Mouse (Mus musculus) layer of hippocampus, postnatal 25 days (tissue): ENCODE data around the gene Vdac1. TPM values are rescaled to one million over a fixed set of nuclear protein-coding genes. Genes with fewer than 3 reads are reported as not detected.
"Not testable (repeated sequence)": the region's sequence is repeated elsewhere in the genome, so short reads cannot be mapped to it uniquely, and the experiment has no call there.

ENCODE experiments used
- DNase-seq, 2 experiments: peaks; one replicate each; pipeline ENCODE4 v3.0.0; 2022; ENCODE audit warnings: mixed read lengths in 2 of 2, low spot score in 1 of 2; ENCODE audit errors: extremely low spot score in 1 of 2
- total RNA-seq, 2 experiments: library from RNA; stranded (reverse); gene quantifications; 2 replicates each; pipeline ENCODE4 v1.2.3; 2021

The Vdac1 gene
- total RNA-seq, 2 experiments from 2014 or later: 529 to 579 TPM

- DNase-seq: no peak
These were observed 18.4 kb upstream of the Vdac1 start for GRCm38 (mm10) chr11:52342296-52342695.

GRCm38 (mm10) chr11:52343162-52343561 lies 17.5 kb upstream of the Vdac1 start:
- peak; percentile 71 to 91 for DNase-seq

- no peak for DNase-seq
These were observed 15.5 kb upstream of the Vdac1 start for GRCm38 (mm10) chr11:52344991-52345777.

- peak; percentile 70 to 85 for DNase-seq
These were observed 14.6 kb upstream of the Vdac1 start for GRCm38 (mm10) chr11:52345939-52346634.

- no peak for DNase-seq
These were observed 14.0 kb upstream of the Vdac1 start for GRCm38 (mm10) chr11:52346635-52347005.

GRCm38 (mm10) chr11:52348156-52348555 lies 12.5 kb upstream of the Vdac1 start:
- DNase-seq: no peak

- no peak for DNase-seq
These were observed 11.9 kb upstream of the Vdac1 start for GRCm38 (mm10) chr11:52348724-52349123.

GRCm38 (mm10) chr11:52350924-52351323 lies 9.7 kb upstream of the Vdac1 start:
- DNase-seq: no peak

- DNase-seq: no peak
These were observed 8.4 kb upstream of the Vdac1 start for GRCm38 (mm10) chr11:52352271-52352670.

- DNase-seq: no peak
These were observed 6.0 kb upstream of the Vdac1 start for GRCm38 (mm10) chr11:52354644-52355043.

- no peak for DNase-seq
These were observed 5.1 kb upstream of the Vdac1 start for GRCm38 (mm10) chr11:52355601-52356000.

- DNase-seq: not testable (repeated sequence)
These were observed 3.6 kb upstream of the Vdac1 start for GRCm38 (mm10) chr11:52357091-52357490.

GRCm38 (mm10) chr11:52358520-52358919 lies 2.1 kb upstream of the Vdac1 start:
- DNase-seq: no peak

GRCm38 (mm10) chr11:52359686-52360470 lies 782 bp upstream of the Vdac1 start:
- no peak for DNase-seq

GRCm38 (mm10) chr11:52361287-52361921 lies 744 bp downstream of the Vdac1 start:
- DNase-seq: peak in 1 of 2 experiments; percentile 19

GRCm38 (mm10) chr11:52364376-52364775 lies 3.7 kb downstream of the Vdac1 start:
- DNase-seq: no peak

GRCm38 (mm10) chr11:52365143-52365542 lies 4.5 kb downstream of the Vdac1 start:
- DNase-seq: peak in 1 of 2 experiments; percentile 29

- no peak for DNase-seq
These were observed 5.7 kb downstream of the Vdac1 start for GRCm38 (mm10) chr11:52366358-52366757.

GRCm38 (mm10) chr11:52368176-52368985 lies 7.7 kb downstream of the Vdac1 start:
- DNase-seq: no peak
